Mouse (Mus musculus): ENCODE measurements around the gene Hip1.

DNA sequence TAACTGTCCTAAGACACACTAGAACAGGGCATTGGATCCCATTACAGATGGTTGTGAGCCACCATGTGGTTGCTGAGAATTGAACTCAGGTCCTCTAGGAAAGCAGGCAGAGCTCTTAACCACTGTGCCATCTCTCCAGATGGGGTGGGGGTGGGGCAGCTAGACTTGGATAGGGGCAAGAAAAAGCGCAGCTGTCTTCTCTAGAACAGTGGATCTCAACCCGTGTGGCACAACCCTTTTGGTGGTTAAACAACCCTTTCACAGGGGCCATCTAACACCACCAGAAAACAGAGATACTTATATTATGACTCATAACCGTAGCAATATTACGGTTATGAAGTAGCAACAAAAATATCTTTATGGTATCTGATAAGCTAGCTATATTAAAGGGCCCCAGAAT lies 42.8 kb upstream of the Hip1 start:
- no peak for TF ChIP-seq CTCF (IDR thresholded peaks at IDR 0.05; ENCODE audit: control insufficient read depth, insufficient read depth, low read length)
- no peak for TF ChIP-seq POLR2A (IDR thresholded peaks at IDR 0.05; ENCODE audit: borderline replicate concordance, control insufficient read depth, low read depth, low read length)
